Mouse (Mus musculus) brain, embryonic 14.5 days (tissue): ENCODE data around the gene Fcnb.

ENCODE experiments used
- CTCF ChIP-seq: fragments of 200-500 bp; IDR thresholded peaks from 2 replicates; pipeline ENCODE4 v1.5.1; 2012; ENCODE audit warnings: inconsistent platforms, mild to moderate bottlenecking, moderate library complexity, borderline replicate concordance; ENCODE audit not compliant: insufficient read depth, insufficient read length; ENCODE audit errors: extremely low read depth
- POLR2A ChIP-seq: fragments of 200-500 bp; IDR thresholded peaks from 2 replicates; pipeline ENCODE4 v1.6.1; 2012; ENCODE audit warnings: mild to moderate bottlenecking, inconsistent platforms, borderline replicate concordance; ENCODE audit not compliant: poor library complexity, insufficient read depth, insufficient read length, severe bottlenecking; ENCODE audit errors: extremely low read depth

DNA sequence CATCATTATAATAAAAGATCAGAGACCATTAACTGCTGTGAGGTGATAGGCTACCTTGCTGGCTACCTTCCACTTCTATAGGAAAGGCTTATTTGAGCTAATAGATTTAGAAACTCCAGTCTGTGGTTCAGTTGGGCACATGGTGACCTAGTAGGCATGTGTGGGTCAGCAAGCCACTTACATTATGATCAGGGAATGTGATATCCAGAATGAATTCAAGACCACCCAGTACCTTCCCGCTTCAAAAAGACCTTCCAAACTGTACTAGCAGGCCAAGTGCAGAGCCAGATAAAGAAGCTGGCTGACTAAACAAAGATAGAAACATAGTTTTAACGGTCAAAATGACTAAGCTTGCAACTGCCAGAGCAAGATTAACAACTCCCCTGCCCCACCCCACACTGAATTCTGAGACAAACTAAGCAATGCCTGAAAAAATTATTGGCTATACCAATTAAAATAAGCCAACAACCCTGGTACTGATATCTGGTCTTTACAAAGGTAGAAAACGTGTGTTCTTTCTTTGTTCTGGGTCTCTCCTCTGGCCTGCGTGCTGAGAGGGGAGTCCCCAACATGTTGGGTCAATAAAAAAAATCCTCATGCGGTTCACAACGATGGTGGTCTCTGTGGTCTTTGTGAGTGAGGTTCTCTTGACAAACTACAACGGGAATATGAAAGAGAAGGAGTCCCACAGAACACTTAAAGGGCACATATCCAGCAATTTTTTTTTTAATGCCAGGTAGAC lies 20.2 kb downstream of the Fcnb start:
- TF ChIP-seq CTCF (no peak), POLR2A (no peak)
